Mouse (Mus musculus) Patski (cell line): ENCODE measurements around the gene Kcnj3. TPM values are rescaled to one million over a fixed set of nuclear protein-coding genes. Genes with fewer than 3 reads are reported as not detected.

Experiments
- ATAC-seq: fragments of 100-300 bp; one replicate; pipeline ENCODE4 v1.8.0; 2021
- CTCF ChIA-PET: fragments of 350-600 bp; sonication (Branson Sonifier 250); formaldehyde crosslinking; loops from one replicate; lab custom pipeline; 2022; ENCODE audit warnings: inconsistent platforms; lab: Charles Lee
- POLR2A ChIA-PET: fragments of 350-600 bp; sonication (Branson Sonifier 250); formaldehyde crosslinking; loops from one replicate; lab custom pipeline; 2022; ENCODE audit warnings: antibody characterized with exemption, inconsistent platforms; lab: Charles Lee
- DNase-seq: peaks from one replicate; pipeline ENCODE4 v3.0.0-alpha.2; 2011; ENCODE audit warnings: low read depth, low spot score
- H3K27me3 ChIP-seq: fragments of 371-371 bp; one replicate; pipeline ENCODE4 v1.5.1; 2021
- CTCF ChIP-seq: fragments of 100-300 bp; IDR thresholded peaks from one replicate; pipeline ENCODE4 v1.5.1; 2021
- in situ Hi-C: fragments of 300-500 bp; cut with MboI; formaldehyde crosslinking; loops from 3 replicates; pipeline ENCODE4 v1.11.1; 2018; ENCODE audit warnings: low pct_unique_long_range_greater_than_20kb, mixed read lengths
- polyA plus RNA-seq: library from polyadenylated mRNA; unstranded; gene quantifications from one replicate; pipeline ENCODE4 v1.2.3, GENCODE M21; 2021

The Kcnj3 gene
- polyA plus RNA-seq = not detected

- in situ Hi-C loops = no loop called here
- POLR2A ChIA-PET = no interaction called here
- H3K27me3 ChIP-seq = peaks cover 4% of the 10 kb centered on the region
- TF ChIP-seq CTCF = no peak
- no peak for ATAC-seq
- no peak for DNase-seq
- CTCF ChIA-PET = no interaction called here
These were observed at the start of gene Kcnj3 for GRCm38 (mm10) chr2:55435721-55436260. TSS of gene Kcnj3 (plus strand) at chr2:55435970.

GRCm38 (mm10) chr2:55390330-55390989, 45.3 kb upstream of the Kcnj3 start:
- no peak for TF ChIP-seq CTCF
- POLR2A ChIA-PET = no interaction called here
- CTCF ChIA-PET = no interaction called here
- in situ Hi-C loops = no loop called here
- DNase-seq = no peak
- H3K27me3 ChIP-seq = no peaks in the 10 kb centered on the region
- no peak for ATAC-seq

GRCm38 (mm10) chr2:55405307-55405706, 30.5 kb upstream of the Kcnj3 start:
- TF ChIP-seq CTCF = no peak
- CTCF ChIA-PET = no interaction called here
- DNase-seq (no peak), ATAC-seq (no peak)
- POLR2A ChIA-PET = no interaction called here
- in situ Hi-C loops = no loop called here
- no peaks in the 10 kb centered on the region for H3K27me3 ChIP-seq

- ChIA-PET CTCF (no interaction called here), POLR2A (no interaction called here)
- ATAC-seq (no peak), DNase-seq (no peak)
- H3K27me3 ChIP-seq = no peaks in the 10 kb centered on the region
- no peak for TF ChIP-seq CTCF
- in situ Hi-C loops = no loop called here
These were observed 8.1 kb upstream of the Kcnj3 start for GRCm38 (mm10) chr2:55427633-55428032.

GRCm38 (mm10) chr2:55432104-55432503, 3.7 kb upstream of the Kcnj3 start:
- ATAC-seq = no peak

GRCm38 (mm10) chr2:55436261-55437006, 664 bp downstream of the Kcnj3 start:
- TF ChIP-seq CTCF = no peak
- POLR2A ChIA-PET = no interaction called here
- no peak for DNase-seq

More at GRCm38 (mm10) chr2:55432104-55432503, 3.7 kb upstream of the Kcnj3 start:
- in situ Hi-C loops = no loop called here
- DNase-seq = no peak
- H3K27me3 ChIP-seq = peaks cover 4% of the 10 kb centered on the region
- ChIA-PET CTCF (no interaction called here), POLR2A (no interaction called here)
- no peak for TF ChIP-seq CTCF

GRCm38 (mm10) chr2:55437007-55437949, 1.5 kb downstream of the Kcnj3 start:
- in situ Hi-C loops = no loop called here
- ATAC-seq (no peak), DNase-seq (no peak)
- ChIA-PET CTCF (no interaction called here), POLR2A (no interaction called here)
- H3K27me3 ChIP-seq = peaks cover 4% of the 10 kb centered on the region
- no peak for TF ChIP-seq CTCF

More at GRCm38 (mm10) chr2:55436261-55437006, 664 bp downstream of the Kcnj3 start:
- no peak for ATAC-seq
- H3K27me3 ChIP-seq = peaks cover 4% of the 10 kb centered on the region
- in situ Hi-C loops = no loop called here
- CTCF ChIA-PET = no interaction called here

- POLR2A ChIA-PET = no interaction called here
- CTCF ChIA-PET = no interaction called here
- no peak for ATAC-seq
- in situ Hi-C loops = no loop called here
- no peak for TF ChIP-seq CTCF
- H3K27me3 ChIP-seq = peaks cover 4% of the 10 kb centered on the region
- no peak for DNase-seq
These were observed 2.2 kb downstream of the Kcnj3 start for GRCm38 (mm10) chr2:55437977-55438376.

GRCm38 (mm10) chr2:55439211-55439610, 3.4 kb downstream of the Kcnj3 start:
- ChIA-PET POLR2A (no interaction called here), CTCF (no interaction called here)
- DNase-seq (no peak), ATAC-seq (no peak)
- no peak for TF ChIP-seq CTCF
- in situ Hi-C loops = no loop called here
- peaks cover 4% of the 10 kb centered on the region for H3K27me3 ChIP-seq

GRCm38 (mm10) chr2:55442006-55442405, 6.2 kb downstream of the Kcnj3 start:
- CTCF ChIA-PET = no interaction called here

More at GRCm38 (mm10) chr2:55442006-55442405, 6.2 kb downstream of the Kcnj3 start:
- DNase-seq (no peak), ATAC-seq (no peak)
- POLR2A ChIA-PET = no interaction called here
- no peaks in the 10 kb centered on the region for H3K27me3 ChIP-seq
- TF ChIP-seq CTCF = no peak
- in situ Hi-C loops = no loop called here
